Mouse (Mus musculus) neural tube, embryonic 13.5 days (tissue): ENCODE data around the gene Myadml2. TPM values are rescaled to one million over a fixed set of nuclear protein-coding genes. Genes with fewer than 3 reads are reported as not detected.
A peak's percentile ranks its signal among the peaks of the same experiment; 100 is the strongest.

ENCODE experiments used
- ATAC-seq: fragments of 200-750 bp; cut with Nextera tagmentation; 2 replicates; pipeline ENCODE4 v1.8.0; 2017; ENCODE audit warnings: low read depth, mild to moderate bottlenecking, moderate TSS enrichment, moderate library complexity
- H3K27ac ChIP-seq: fragments of 300-500 bp; sonication (generic); replicated peaks from 2 replicates; pipeline ENCODE4 v1.5.1; 2015; ENCODE audit warnings: moderate library complexity, mild to moderate bottlenecking, inconsistent platforms
- H3K27me3 ChIP-seq: fragments of 300-500 bp; sonication (generic); 2 replicates; pipeline ENCODE4 v1.6.1; 2015; ENCODE audit warnings: mild to moderate bottlenecking, inconsistent platforms
- H3K36me3 ChIP-seq: fragments of 300-500 bp; sonication (generic); 2 replicates; pipeline ENCODE4 v1.6.1; 2015; ENCODE audit warnings: mild to moderate bottlenecking, inconsistent platforms
- H3K4me1 ChIP-seq: fragments of 300-500 bp; sonication (generic); replicated peaks from 2 replicates; pipeline ENCODE4 v1.6.1; 2015; ENCODE audit warnings: inconsistent platforms
- H3K4me2 ChIP-seq: fragments of 300-500 bp; sonication (generic); 2 replicates; pipeline ENCODE4 v1.6.1; 2015; ENCODE audit warnings: inconsistent platforms, mild to moderate bottlenecking, moderate library complexity
- H3K4me3 ChIP-seq: fragments of 300-500 bp; sonication (generic); 2 replicates; pipeline ENCODE4 v1.5.1; 2015; ENCODE audit warnings: mild to moderate bottlenecking, inconsistent platforms
- H3K9ac ChIP-seq: fragments of 300-500 bp; sonication (generic); 2 replicates; pipeline ENCODE4 v1.6.1; 2015; ENCODE audit warnings: moderate library complexity, mild to moderate bottlenecking, inconsistent platforms
- H3K9me3 ChIP-seq: fragments of 300-500 bp; sonication (generic); 2 replicates; pipeline ENCODE4 v1.6.1; 2016; ENCODE audit warnings: inconsistent platforms
- WGBS: fragments of 180-500 bp; shearing (Covaris S2); methylation state at CpG from one replicate; pipeline ENCODE4 v1.1.7; 2015; 5-methylcytosine and 5-hydroxymethylcytosine counted together
- polyA plus RNA-seq: library from polyadenylated mRNA; unstranded; fragments of >200 nt; fragmentation: Nextera tagmentation; extraction: Ambion mirVana; gene quantifications from 2 replicates; pipeline ENCODE4 v1.2.1, GENCODE M21; 2015

Gene Myadml2
- polyA plus RNA-seq, 1 experiment from 2014 or later: 1.7 TPM

DNA sequence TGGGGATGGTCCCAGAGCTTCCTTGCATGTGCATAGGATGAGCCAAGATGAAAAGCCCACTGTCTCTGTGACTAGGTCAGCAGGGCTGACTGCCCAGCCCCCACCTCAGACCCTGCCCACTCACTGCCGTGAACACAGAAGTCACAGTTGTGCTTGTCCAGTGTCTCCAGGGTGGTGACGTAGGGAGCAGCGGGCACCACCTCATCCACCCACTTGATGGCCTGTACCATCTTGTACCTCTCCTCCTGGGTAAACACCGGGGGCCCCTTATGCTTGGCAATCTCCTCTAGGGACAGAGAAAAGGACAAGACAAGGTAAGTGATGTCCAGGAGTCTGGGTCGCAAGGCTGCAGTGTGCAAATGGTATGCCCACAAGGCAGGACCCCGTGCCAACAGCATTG, 32.8 kb downstream of the Myadml2 start:
- Histone ChIP-seq H3K9ac (0 out of 2 replicates have a peak overlapping the region, but pooled peaks have one; percentile 34), H3K4me1 (peaks cover 29% of the 10 kb centered on the region), H3K27ac (no peak overlapping the region), H3K4me3 (no peak overlapping the region), H3K4me2 (no peak overlapping the region), H3K9me3 (no peaks in the 10 kb centered on the region), H3K36me3 (peaks cover 69% of the 10 kb centered on the region), H3K27me3 (no peaks in the 10 kb centered on the region)
- ATAC-seq: no peak
- 92% methylated on average over 6 of the region's 6 CpGs for WGBS

DNA sequence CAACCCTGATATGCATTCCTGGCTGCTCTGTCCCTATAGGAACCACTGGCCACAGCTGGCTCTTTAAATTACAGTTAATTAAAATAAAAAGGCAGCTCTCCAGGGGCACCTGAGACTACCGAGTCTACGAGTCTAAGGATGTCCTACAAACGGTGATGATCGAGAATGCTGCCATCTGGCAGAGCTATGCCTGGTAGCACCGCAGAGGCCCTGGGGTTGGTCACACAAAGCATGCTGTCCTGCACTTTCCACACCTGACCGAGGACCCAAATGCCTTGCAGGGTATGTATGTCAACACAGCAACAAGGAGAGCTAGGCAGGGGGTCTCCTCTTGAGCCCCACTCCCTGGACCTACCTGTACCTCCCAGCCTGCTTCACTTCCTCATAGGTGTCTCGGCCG, 34.0 kb downstream of the Myadml2 start:
- H3K36me3 ChIP-seq: peaks cover 63% of the 10 kb centered on the region
- no peak for ATAC-seq

DNA sequence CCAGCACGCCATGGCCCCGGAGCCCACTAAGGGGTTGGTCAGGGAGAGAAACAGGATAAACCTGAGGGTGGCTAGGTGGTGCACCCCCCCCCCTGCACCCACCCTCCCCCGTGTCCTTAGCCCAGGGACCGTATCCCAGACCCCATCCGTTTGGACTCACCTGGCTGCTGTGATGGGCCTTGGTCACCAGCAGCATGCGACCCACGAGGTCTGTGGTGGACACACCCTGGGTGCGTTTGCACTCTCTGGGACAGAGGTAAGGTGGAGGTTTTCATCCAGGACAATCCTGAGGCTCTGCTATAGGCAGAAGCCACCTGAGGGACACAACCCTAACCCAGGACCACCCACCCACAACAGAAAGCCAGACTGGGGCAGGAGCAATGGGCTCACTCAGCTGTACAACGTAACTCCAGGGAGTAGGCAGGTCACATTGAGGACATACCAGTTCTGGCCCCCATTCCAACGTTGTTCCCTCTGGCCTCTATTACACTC, 34.4 kb downstream of the Myadml2 start:
- Histone ChIP-seq H3K27ac (no peak overlapping the region), H3K9ac (no peak overlapping the region), H3K4me2 (no peak overlapping the region), H3K36me3 (peaks cover 58% of the 10 kb centered on the region), H3K9me3 (no peaks in the 10 kb centered on the region), H3K4me3 (no peak overlapping the region), H3K27me3 (peaks cover 13% of the 10 kb centered on the region), H3K4me1 (peaks cover 38% of the 10 kb centered on the region)
- 86% methylated on average over 10 of the region's 10 CpGs for WGBS
- no peak for ATAC-seq

More for the DNA sequence above, 34.0 kb downstream of the Myadml2 start:
- no peaks in the 10 kb centered on the region for H3K9me3 ChIP-seq
- no peak overlapping the region for H3K9ac ChIP-seq
- H3K27ac ChIP-seq: no peak overlapping the region
- WGBS: 66% methylated on average over 8 of the region's 8 CpGs
- no peak overlapping the region for H3K4me2 ChIP-seq
- H3K4me3 ChIP-seq: no peak overlapping the region
- peaks cover 33% of the 10 kb centered on the region for H3K4me1 ChIP-seq
- peaks cover 9% of the 10 kb centered on the region for H3K27me3 ChIP-seq

DNA sequence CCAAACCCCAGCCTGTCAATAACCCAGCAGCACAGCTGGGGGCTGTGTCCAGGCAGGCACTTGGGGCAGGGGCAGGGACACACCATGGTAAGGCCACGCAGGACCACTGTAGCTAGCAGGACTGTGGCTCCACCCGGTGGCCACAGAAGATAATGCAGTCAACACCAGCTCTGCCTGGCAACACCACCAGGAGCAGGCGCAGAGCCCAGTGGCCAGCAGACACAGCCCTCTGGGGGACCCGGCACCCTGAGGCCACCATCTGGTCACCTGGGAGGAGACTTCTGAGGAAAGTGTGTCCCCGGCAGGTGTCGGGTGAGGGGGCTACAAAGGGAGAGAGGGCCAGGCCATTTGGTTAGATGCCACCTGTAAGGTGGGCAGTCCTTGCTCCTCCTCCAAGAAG, 35.2 kb downstream of the Myadml2 start:
- Histone ChIP-seq H3K4me2 (no peak overlapping the region), H3K9me3 (no peaks in the 10 kb centered on the region), H3K4me1 (peaks cover 40% of the 10 kb centered on the region), H3K4me3 (no peak overlapping the region), H3K9ac (no peak overlapping the region), H3K27me3 (peaks cover 13% of the 10 kb centered on the region), H3K27ac (no peak overlapping the region), H3K36me3 (peaks cover 53% of the 10 kb centered on the region)
- 55% methylated on average over 6 of the region's 6 CpGs for WGBS
- no peak for ATAC-seq

DNA sequence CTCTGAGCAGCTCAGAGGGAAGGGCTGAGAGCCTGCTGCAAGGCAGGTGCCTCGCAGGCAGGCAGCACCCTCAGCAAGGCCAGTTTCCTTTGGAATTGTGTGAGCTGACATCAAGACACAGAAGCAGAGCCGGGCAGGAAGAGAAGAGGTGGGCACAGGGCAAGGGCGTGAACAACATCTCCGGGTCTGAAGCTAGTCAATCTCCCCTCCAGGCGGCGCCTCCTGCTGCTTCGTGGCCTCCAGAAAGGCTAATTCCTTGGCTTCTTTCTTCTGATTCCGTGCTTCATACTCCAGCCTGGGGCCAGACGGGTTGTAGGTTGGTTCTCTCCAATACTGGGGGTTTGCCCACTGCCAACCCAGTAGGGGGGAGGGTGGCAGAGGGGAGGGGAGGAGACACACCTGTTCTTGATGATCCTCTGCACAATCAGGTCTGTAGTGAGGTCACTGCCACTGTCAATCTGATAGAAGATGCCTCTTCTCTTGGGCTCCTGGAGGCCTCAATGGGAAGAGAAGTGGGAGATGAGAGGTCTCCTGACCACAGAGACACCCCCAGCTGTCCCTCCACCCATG, 37.4 kb downstream of the Myadml2 start:
- Histone ChIP-seq H3K9ac (no peak overlapping the region), H3K36me3 (peaks cover 69% of the 10 kb centered on the region)
- 88% methylated on average over 9 of the region's 9 CpGs for WGBS

DNA sequence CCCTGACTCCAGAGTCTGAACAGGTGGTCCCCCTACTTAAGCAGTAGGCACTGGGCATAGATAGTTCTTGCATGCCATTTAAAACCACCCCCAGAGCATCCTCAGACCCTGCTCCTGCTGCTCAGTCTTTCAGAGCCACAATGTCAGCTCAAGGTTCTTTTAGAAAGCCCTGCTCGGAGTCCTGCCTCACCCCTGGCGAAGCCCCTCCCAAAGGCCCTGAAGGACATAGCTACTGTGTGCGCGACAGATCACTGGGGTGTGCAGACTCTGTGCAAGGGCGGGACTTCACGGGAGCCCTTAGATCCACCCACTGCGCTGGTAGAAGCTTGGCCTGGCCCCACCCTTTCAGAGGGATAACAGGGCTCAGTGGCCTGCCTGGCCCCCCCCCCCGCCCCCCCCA, 38.7 kb downstream of the Myadml2 start:
- 44% methylated on average over 8 of the region's 8 CpGs for WGBS

More for the DNA sequence above, 37.4 kb downstream of the Myadml2 start:
- Histone ChIP-seq H3K4me3 (no peak overlapping the region), H3K9me3 (no peaks in the 10 kb centered on the region), H3K4me2 (no peak overlapping the region), H3K27ac (no peak overlapping the region), H3K4me1 (peaks cover 25% of the 10 kb centered on the region), H3K27me3 (peaks cover 16% of the 10 kb centered on the region)
- no peak for ATAC-seq

DNA sequence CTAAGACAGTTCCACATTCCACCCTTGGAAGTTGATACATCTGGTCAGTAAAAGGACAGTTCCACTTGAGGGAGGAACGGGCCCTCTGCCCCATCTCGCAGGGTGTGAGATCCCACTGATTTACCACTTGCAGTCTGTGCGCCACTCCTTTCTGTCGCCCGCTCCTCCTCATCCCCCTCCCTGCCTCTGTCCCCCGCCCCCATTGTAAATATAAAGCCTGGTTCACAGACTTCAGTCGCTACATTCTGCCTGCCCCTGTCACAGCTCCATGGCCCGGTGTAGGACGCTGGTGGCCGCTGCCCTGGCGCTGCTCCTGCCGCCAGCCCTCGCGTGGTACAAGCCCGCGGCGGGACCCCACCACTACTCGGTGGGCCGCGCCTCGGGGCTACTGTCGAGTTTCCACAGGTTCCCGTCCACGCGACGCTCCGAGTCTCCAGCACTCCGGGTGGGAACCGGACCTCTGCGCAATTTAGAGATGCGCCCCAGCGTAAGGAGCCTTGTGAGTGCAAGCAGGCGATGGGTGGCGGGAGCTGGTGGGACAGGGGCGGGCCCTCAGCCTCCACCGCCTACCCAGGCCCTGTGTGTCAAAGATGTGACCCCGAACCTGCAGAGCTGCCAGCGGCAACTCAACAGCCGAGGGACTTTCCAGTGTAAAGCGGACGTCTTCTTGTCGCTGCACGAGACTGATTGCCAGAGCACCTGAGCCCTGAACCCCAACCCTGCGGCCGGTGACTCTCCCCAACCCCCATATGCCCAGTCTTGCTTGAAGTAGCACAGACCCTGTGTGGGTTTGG, 39.5 kb downstream of the Myadml2 start, which contains the start of gene Npb:
Npb (plus strand) TSS at position 237 of the 794 bp plus-strand sequence.
- Histone ChIP-seq H3K4me2 (peak within 1 kb of the TSS; percentile 51), H3K27ac (no peak within 1 kb of the TSS), H3K9me3 (no peaks in the 10 kb centered on the region), H3K27me3 (peaks cover 16% of the 10 kb centered on the region), H3K9ac (peak within 1 kb of the TSS; percentile 62), H3K4me1 (peaks cover 18% of the 10 kb centered on the region), H3K36me3 (peaks cover 74% of the 10 kb centered on the region), H3K4me3 (peak within 1 kb of the TSS; percentile 24)
- WGBS: 4% methylated on average over 45 of the region's 45 CpGs
- no peak; the same call in 1 of the 2 replicates for ATAC-seq

More for the DNA sequence above, 38.7 kb downstream of the Myadml2 start:
- peaks cover 74% of the 10 kb centered on the region for H3K36me3 ChIP-seq
- no peak for ATAC-seq
- H3K27me3 ChIP-seq: peaks cover 16% of the 10 kb centered on the region
- H3K9ac ChIP-seq: peak overlapping the region; percentile 62; the same call in 1 of the 2 replicates
- H3K4me2 ChIP-seq: no peak overlapping the region
- peaks cover 18% of the 10 kb centered on the region for H3K4me1 ChIP-seq
- no peak overlapping the region for H3K27ac ChIP-seq
- H3K4me3 ChIP-seq: no peak overlapping the region
- no peaks in the 10 kb centered on the region for H3K9me3 ChIP-seq

DNA sequence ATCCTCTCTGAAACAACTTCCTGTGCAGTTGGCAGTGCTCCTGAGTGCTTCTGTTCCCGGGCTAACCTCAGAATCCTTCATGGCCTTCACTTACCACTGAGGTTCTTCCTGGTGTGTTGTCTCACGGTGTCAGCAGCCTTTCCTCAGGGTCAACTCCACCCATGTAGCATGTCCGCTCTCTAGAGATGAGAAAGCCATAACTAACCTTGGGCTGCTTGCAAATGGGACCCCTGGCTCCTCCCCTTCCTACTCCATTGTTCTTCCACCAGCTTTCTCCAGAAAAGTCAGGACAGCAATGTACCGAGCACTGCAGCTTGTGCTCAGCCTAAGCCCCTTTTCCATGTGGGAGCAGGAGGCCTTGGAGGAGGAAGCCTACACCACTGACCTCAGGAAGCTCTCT, 41.2 kb downstream of the Myadml2 start:
- Histone ChIP-seq H3K4me3 (no peak overlapping the region), H3K4me1 (peaks cover 18% of the 10 kb centered on the region), H3K9ac (no peak overlapping the region), H3K27me3 (peaks cover 16% of the 10 kb centered on the region), H3K36me3 (peaks cover 74% of the 10 kb centered on the region), H3K27ac (no peak overlapping the region), H3K4me2 (no peak overlapping the region), H3K9me3 (no peaks in the 10 kb centered on the region)
- ATAC-seq: no peak
- WGBS: 70% methylated on average over 4 of the region's 4 CpGs

DNA sequence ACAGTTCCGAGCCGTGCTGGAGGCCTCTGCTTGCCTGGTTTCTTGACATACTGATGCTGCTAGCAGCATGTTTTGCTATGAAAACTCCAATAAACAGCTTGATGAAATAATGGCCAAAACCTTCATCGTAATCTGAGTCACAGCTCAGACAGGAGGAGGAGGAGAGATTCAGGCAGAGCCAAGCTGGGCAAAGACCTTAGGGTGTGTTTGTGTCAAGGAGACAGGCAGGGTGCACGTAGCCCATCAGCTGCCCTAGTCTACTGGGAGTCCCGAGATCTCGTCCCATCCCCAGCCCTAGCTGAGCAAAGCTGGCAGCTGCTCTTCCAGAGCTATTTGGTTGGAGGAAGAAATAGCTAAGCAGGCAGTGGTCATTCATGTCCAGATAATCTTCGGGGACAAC, 42.3 kb downstream of the Myadml2 start:
- Histone ChIP-seq H3K4me1 (peaks cover 18% of the 10 kb centered on the region), H3K9ac (no peak overlapping the region), H3K4me3 (no peak overlapping the region), H3K4me2 (no peak overlapping the region), H3K36me3 (peaks cover 71% of the 10 kb centered on the region), H3K27me3 (peaks cover 16% of the 10 kb centered on the region), H3K9me3 (no peaks in the 10 kb centered on the region), H3K27ac (no peak overlapping the region)
- ATAC-seq: no peak
- 92% methylated on average over 7 of the region's 7 CpGs for WGBS

DNA sequence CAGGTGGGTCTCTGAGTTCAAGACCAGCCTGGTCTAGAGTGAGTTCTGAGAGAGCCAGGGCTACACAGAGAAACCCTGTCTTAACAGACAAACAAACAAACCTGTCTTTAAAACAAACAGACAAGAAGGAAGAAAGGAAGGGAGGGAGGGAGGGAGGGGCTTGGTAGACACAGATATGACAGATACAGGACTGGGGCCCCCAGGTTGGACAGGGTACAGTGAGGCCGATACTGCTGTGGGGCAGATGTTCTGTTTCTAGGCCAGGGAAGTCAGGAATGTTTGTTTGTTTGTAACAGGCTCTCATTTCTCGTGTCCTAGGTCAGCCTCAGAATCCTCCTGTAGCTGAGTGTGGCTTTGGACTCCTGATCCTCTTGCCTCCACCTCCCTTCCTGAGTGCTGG, 44.4 kb downstream of the Myadml2 start:
- H3K4me1 ChIP-seq: peaks cover 24% of the 10 kb centered on the region
- 84% methylated on average over 2 of the region's 2 CpGs for WGBS
- H3K4me3 ChIP-seq: no peak overlapping the region
- ATAC-seq: no peak
- H3K36me3 ChIP-seq: peaks cover 66% of the 10 kb centered on the region
- no peaks in the 10 kb centered on the region for H3K9me3 ChIP-seq
- no peak overlapping the region for H3K9ac ChIP-seq
- no peak overlapping the region for H3K4me2 ChIP-seq
- H3K27ac ChIP-seq: no peak overlapping the region
- peaks cover 3% of the 10 kb centered on the region for H3K27me3 ChIP-seq

DNA sequence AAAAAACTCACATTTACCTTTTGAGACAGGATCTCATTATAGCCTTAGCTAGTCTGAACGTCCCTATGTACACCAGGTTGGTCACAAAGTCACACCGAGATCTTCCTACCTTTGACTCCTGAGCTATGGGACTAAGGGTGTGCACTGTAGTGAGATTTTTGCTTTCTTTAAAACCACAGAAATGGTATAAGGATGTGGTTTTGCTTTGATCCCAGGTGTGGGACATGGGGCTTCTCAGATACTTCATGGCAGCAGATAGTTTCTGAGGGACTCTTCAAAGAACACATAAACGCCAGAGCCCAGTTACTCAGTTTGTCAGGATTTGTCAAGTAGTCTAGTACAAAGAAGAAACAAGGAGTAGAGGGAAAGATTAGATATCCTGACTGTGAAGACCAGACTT, 47.2 kb downstream of the Myadml2 start:
- Histone ChIP-seq H3K9ac (no peak overlapping the region), H3K4me3 (no peak overlapping the region), H3K9me3 (no peaks in the 10 kb centered on the region), H3K27me3 (no peaks in the 10 kb centered on the region), H3K4me1 (peaks cover 34% of the 10 kb centered on the region), H3K4me2 (no peak overlapping the region), H3K27ac (no peak overlapping the region), H3K36me3 (peaks cover 63% of the 10 kb centered on the region)
- 94% methylated on average over 3 of the region's 3 CpGs for WGBS
- no peak for ATAC-seq

DNA sequence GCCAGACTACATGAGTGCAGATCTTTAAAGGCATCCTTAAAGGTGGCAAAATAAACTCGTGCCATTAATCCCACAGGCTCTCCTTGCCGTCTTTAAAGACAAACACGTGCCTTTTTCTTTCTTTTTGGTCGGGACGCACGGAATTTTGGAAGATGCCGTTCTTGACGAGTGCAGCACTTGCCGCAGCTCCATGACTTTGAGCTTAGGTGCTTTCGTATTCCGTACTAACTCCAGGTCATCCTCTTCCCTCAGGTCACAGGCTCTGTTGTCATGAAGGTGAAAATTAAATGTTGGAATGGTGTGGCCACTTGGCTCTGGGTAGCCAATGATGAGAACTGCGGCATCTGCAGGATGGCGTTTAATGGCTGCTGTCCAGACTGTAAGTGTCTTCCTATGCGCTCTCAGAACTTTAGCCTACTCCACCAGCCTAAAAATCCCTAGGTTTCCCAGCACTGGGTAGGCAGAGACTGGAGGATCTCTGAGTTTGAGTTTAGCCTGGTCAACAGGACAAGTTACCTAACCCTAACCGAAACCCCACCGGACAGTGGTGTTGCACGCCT, 48.9 kb downstream of the Myadml2 start:
- WGBS: 48% methylated on average over 17 of the region's 17 CpGs
- no peak for ATAC-seq
- H3K27me3 ChIP-seq: no peaks in the 10 kb centered on the region

More for the DNA sequence above, 48.9 kb downstream of the Myadml2 start:
- peak overlapping the region; percentile 99 for H3K4me2 ChIP-seq
- H3K27ac ChIP-seq: peak overlapping the region; percentile 93
- H3K4me3 ChIP-seq: peak overlapping the region; percentile 99
- peaks cover 62% of the 10 kb centered on the region for H3K36me3 ChIP-seq
- H3K9ac ChIP-seq: peak overlapping the region; percentile 98
- peaks cover 34% of the 10 kb centered on the region for H3K4me1 ChIP-seq
- no peaks in the 10 kb centered on the region for H3K9me3 ChIP-seq
